Mouse (Mus musculus) layer of hippocampus, postnatal 14 days (tissue): ENCODE measurements around the gene Chl1. TPM values are rescaled to one million over a fixed set of nuclear protein-coding genes. Genes with fewer than 3 reads are reported as not detected.

Experiments
- DNase-seq, 2 experiments: peaks; one replicate each; pipeline ENCODE4 v3.0.0; 2021 to 2022; ENCODE audit warnings: low spot score in 2 of 2, mixed read lengths in 1 of 2
- long read RNA-seq, 2 experiments: library from polyadenylated mRNA; stranded (forward); transcript quantifications; one replicate each; pipeline ENCODE4 v2.0.0; 2021
- total RNA-seq, 2 experiments: library from RNA; stranded (reverse); gene quantifications; 2 replicates each; pipeline ENCODE4 v1.2.3; 2021

Gene Chl1
- total RNA-seq: 100 to 1,000 TPM; 172 to 190 TPM
- long read RNA-seq, experiment 1, full-length matches to known transcripts: 4 of 24 reads
- long read RNA-seq, experiment 1, partial matches to known transcripts: 4 of 24 reads
- long read RNA-seq, experiment 1, other reads (novel, unspliced or antisense): 16 of 24 reads
- long read RNA-seq, experiment 2, full-length matches to known transcripts: 9 of 32 reads
- long read RNA-seq, experiment 2, partial matches to known transcripts: 3 of 32 reads
- long read RNA-seq, experiment 2, other reads (novel, unspliced or antisense): 20 of 32 reads

DNA sequence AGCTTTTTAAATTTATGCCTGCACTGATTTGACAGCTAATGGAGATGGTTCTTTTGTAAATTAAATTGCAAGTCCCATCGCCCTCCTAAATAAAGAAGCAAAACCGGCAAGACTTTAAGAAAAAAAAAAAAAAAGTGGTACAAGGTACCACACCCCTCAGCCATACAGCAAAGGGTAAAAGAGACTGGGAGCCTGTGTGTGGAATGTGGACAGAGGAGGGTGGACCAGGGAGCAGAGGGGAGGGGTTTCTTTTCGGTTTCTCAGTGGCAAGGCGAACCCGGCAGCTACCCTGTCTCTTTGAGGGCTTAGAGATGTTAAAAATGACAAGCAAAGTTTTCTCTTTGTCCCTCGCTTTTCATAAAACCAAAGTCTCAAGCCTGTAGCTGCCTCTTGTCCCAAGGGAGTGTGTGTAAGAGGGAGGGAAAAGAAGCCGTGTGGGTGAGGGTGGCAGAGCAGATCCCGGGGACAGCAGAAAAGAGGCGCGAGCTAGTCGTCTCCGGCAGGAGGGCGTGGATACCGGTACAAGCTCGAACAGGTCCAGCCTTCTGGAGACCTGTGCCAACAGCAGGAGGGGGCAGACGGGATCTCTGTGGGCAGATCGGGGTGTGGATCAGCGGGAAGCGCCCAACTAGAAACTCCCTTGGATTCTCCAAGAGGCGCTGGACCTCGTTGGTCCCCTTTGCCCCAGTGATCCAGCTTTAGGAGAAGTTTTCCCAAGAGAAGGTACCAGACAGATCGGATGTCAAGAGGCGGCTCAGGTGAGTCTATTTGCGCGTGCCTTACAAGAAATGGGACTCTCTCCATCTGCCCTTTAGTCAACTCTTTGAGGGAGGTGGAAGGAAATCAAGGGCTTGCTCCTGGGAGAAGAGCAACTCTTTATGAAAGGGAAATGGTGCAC lies at the start of gene Chl1:
Gene Chl1, plus strand, starts transcription at position 195 of the 898 bp plus-strand sequence.
- peak; percentile 35 to 38 for DNase-seq

DNA sequence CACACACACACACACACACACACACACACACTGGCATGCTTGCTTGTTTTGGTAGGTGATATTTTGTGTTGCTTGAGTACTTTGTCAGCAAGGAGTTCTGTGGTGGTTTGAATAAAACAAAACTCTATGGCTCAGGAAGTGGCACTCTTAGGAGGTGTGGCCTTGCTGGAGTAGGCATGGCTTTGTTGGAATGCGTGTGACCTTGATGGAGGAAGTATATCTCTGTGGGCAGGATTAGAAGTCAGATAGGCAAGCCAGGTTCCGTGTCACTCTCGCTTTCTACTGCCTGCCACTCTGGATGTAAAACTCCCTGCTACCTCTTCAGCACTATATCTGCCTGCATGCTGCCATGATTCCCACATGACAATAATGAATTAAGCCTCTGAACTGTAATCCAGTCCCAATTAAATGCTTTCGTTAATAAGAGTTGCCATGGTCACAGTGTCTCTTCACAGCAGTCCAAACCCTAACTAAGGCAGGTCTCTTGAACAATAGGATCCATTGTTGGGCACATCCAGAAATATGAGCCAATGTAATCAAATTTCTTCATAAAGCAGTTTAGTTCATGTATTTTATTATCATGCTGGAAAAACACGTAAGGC lies 44.8 kb upstream of the Chl1 start:
- DNase-seq: no peak

DNA sequence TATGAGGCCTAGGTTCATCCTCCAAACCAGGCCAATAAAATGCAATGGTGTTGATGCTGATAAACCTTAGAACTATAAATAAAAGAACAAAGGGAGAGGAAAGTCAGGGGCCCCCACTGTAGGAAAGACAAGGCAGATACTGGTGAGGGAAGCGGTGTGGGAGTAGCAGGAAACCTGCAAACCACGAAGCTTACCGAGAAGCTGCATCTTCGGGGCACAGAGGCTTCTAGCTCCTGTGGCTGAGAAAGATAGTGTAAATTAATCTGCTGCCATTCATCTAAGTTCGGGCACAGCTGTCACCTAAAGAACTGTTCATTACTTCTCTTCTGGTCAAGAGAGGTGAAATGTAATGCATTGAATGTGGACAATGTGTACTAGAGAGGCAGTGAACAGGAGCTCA lies 37.1 kb upstream of the Chl1 start:
- no peak for DNase-seq

DNA sequence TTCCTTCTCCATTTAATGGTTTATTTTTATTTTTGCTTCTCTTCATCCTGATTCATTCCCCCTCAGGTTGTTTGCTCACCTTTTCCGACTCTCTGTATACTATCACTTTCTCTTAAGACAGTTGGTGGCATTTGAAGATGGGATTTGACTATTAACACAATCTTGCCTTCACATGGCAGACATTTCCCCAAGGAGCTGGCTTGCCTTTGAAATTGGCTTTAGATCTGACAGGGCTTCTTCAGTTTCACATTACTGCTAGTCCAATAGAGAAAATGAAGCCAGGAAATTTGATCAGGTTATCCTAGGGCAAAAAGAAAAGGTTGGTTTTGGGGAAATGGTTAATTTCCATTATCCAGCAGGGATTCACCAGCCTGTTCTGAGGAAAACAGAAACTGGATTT lies 23.2 kb upstream of the Chl1 start:
- DNase-seq: no peak

DNA sequence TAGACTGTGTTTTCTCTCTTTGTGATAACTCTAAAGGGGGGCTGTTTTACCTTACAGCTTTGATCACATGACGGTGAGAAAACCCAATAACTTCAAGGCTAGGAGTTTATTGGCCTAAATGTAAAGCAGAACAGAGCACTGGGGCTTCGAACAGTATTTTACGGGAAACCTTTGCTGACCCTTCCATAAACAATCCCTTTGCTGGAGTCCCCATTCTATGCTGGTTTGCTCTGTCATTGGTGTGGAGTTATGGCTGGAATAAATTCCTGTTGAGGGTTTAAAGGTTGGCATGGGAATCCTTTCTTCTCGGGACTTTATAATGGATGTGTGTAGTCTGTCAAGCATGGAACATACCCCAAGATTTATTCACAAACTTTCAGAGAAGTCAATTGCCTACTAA lies 12.0 kb upstream of the Chl1 start:
- no peak for DNase-seq

DNA sequence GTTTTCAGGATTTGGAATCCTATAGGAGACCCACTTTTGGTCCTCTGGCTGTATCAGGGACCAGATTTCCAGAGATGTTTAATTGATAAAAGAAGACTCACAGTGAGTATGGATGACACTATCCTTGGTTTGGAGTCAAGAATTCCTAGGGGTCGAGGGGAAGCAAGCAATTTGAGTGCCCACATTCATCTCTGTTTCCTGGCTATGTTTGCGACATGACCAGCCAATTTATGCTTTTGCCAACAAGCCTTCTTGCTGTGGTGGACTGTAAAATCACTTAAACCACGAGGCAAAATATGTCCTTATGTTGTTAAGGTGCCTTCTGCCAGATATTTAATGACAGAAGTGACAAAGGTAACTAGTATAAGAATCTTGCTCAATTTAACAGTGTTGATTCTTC lies 6.3 kb upstream of the Chl1 start:
- DNase-seq: no peak

DNA sequence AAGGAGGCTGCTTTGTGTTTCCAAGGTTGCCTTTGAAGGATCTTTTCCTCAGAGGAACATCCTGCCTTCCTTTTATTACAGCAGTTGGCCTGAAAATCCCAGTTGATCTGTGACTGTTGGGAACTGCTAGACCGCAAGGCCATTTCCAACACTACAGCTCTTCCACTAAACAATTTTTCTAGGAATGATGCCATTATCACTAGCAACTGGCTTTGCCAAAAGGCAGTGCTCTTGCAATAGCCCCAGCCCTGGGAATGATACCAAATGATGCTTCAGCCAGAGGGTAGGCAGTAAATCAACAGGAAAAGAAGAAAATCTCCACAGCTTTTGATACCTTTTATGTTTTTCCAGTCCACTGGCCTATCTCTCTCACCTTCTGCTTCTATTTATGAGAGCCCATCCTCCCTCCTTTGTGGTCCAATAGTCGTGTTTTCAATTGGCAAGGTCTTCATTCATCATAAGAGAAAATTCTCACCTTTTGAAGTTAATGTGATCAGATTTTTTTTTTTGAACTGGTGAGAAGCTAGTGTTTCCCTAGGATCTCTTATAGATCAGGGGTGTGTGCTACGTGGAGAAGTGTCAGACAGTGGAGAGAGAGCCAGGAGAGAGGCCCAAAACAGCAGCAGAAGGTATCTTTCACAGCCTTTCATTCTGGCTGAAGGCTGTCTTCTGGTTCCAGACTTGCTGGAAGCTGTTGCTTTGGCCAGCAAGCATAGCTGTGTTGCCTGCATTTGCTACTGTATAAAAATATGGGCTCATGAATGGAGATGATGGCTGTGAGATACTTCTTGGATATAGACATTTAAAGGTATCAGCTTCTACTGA lies 2.4 kb upstream of the Chl1 start:
- DNase-seq: peak; percentile 19 to 60

DNA sequence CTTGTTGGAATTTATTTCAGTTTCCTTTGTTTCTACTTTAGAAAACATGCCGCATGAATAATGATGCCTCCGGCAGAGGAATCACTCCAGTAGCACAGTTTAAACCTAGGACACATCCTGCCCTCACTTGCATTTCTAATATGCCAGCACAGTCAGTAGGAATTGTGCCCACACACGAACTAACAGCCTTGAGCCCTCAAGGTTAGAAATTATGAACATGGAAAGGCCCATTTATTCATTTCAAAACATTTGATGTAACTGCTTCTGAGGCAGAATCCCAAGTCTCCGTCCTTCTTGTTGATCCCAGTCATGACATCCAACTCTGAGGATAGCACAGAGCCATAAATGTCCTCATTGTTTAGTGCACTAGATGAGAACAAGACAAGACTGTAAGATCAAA lies 790 bp upstream of the Chl1 start:
- DNase-seq: no peak

DNA sequence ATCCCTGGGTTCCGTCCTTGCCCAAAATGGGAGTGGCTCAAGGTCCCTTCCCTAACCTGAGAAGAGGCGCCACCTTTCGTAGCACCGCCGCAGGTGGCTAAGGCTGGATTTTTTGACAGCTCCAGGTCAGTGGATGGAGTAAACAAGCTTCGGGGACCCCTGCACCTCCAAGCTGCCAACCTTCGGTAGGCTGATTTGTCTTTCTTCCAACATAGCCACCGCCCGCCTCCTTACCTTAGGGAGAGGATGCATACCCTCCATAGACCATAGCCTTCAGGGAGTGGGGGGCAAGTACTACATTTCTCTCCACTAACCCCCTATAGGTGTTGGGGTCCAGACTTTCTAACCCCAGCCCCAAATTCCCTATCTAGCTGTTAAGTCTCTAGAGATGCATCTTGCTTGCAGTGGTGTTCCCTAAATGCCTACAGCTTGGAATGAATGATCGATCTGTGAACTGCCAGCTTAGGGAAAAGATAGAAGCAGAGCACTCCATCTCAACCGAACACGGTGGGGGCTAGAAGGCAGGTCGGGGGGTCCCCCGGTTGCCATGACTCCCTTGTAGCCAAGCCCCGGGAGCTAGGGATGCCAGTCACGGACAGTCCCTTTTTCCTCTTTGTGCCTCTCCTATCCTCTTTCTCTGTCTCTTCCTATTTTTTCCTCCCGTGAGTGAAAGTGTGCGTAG lies 1.0 kb downstream of the Chl1 start:
- DNase-seq: no peak

DNA sequence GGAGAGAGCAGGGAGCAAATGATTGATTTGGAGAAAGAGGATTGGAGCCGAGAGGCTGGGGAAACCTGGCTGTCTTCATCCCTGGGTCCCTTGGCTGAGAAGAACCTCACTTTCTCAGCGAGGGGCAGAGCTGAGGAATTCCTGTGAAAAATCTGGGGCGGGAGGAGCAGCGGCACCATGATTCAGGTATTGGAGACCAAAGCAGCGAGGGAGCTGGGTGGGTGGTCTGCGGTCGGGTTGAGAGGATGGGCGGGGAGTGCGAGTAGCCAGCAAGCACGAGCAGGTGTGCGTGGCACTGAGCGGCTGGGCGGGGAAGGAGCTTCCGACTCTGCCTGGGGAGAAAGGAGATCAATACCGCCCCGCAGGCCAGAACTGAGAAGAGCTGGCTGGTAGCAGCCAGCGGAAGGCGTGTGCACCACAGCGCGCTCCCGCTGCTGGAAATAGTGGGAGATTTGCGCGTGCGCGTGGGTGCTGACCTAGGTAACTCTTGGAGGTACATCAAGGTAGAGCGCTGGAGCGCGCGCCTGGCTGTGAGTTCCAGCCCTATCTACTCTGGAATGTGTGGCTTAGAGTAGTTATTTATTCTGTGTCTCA lies 1.7 kb downstream of the Chl1 start:
- peak; percentile 72 to 78 for DNase-seq

DNA sequence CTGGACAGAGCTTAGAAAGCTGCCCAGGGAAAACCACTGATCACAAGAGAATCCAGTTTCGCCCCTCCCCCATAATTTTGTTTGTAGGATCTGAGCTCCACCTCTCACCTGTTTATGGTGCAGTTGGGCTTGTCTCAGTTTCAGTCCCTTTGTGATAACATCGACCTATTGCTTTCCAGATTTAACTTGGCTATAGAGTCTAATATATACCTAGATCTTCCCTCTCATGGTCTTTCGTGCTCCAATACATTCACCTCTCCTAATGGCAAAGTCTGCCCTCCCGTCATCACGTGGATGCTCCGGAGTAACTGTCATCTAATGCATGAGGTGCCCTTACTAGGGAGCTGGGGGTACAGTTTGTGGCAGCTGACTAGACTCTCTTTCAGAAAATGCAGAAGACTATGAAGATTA lies 2.5 kb downstream of the Chl1 start:
- DNase-seq: peak in 1 of 2 experiments; percentile 27

DNA sequence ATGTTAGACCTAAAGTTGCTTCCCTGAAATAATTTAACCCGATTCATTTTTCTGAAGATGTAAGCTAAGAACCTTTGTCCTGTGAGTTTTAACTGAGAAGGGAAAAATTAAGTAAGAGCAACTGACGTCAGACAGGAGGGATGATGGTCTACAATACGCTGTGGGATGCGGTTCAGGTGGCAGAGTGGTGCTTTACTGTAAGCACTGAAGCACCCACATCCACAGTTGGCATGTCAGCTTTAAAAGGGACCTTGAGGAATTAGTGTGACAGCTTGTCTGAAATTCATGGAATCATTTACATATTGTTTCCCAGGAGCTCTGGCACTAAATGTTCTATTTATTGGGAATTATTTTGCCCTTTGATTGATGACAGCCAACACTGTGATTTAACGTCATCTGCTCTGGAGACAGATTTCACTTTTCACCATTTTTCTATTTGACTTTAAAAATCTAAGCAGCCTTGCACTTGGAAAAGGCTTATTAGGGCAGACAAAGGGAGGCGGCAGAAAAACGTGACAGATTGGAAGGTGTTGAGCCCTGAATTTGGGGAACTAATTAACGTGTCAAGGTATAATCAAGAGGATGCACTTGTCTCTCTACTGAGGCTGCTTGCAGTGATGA lies 3.3 kb downstream of the Chl1 start:
- DNase-seq: peak; percentile 25 to 82

DNA sequence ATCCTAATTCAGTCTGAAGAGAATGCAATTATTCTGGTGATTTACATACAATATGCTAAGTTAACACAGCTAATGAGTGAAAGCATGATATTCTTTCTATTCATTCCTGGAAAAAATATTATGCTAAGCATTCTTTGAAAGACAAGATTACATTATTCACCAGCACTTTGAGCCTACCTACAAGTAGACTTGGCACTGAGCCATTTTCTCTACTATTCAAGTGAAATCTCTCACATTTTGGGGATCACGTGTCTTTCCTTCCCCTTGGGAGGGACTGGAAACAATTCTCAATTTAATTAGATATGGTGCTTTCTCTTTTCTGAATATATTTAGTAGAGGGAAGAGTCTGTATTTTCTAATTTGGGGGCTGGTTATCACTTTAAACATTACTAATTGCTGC lies 4.0 kb downstream of the Chl1 start:
- DNase-seq: no peak

DNA sequence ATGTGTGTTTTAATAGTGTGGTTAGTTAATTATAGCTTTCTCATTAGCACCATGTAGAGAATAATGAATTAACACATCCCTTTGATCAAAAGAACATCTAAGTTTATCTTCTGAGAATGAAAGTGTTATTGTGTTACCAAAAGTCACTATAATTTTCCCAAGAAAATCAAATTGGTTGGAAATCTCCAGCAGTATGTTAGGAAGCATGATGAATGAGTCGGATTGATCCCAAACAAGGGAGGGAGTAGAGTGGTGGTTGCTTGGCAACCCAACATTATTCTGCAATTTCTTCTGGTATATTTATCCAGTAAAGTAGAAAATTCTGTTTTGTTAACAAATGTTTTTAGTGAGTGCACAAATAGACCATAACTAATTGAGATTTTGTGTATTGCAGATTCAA lies 4.4 kb downstream of the Chl1 start:
- no peak for DNase-seq

DNA sequence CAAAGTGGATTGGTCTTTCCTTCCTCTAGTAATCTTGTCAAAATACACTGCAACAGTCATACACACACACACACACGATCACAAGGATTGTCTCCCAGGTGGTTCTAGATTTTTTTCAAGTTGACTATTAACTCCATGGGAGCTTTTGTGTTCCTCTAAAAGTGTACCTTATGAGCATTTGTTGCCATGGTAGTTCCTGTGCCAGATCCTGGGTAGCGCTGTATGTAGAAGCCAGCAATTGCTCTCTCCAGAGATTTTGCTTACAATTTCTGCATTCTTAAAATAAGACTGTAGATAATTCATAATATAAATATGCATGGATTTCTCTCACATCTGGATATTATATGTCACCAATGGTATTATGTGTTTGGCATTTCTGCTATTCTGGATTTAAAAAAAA lies 9.2 kb downstream of the Chl1 start:
- DNase-seq: no peak

DNA sequence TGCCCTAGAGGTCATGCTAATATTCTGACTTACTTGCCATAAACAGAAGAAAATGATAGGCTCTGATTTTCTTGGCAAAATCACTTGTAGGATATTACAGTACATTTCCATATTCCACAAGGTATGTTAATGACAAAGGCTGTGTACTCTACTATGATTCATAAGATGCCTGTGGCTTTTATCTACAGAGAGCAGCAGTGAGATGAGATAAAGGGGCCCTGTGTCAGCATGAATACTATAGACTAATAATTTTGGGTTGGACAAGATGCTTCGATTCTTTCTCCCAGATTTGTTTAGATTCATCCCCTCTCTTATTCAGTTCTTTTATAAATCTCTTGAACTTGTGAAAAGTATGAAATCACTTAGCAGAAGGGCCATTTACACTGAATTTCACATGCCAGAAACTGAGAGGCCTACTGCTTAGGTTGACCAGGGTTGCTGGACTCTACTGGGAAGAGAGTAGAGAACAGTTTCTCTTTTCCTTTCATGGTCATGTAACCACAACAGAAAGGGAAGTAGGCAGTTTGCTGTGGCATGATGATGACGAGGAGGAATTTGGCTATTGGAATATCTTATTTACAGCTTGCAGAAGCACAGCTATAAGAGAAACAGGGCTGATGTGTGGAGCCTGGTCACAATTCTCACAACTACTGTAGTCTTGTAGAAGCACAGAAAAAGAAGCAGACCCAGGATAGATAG lies 15.1 kb downstream of the Chl1 start:
- no peak for DNase-seq

DNA sequence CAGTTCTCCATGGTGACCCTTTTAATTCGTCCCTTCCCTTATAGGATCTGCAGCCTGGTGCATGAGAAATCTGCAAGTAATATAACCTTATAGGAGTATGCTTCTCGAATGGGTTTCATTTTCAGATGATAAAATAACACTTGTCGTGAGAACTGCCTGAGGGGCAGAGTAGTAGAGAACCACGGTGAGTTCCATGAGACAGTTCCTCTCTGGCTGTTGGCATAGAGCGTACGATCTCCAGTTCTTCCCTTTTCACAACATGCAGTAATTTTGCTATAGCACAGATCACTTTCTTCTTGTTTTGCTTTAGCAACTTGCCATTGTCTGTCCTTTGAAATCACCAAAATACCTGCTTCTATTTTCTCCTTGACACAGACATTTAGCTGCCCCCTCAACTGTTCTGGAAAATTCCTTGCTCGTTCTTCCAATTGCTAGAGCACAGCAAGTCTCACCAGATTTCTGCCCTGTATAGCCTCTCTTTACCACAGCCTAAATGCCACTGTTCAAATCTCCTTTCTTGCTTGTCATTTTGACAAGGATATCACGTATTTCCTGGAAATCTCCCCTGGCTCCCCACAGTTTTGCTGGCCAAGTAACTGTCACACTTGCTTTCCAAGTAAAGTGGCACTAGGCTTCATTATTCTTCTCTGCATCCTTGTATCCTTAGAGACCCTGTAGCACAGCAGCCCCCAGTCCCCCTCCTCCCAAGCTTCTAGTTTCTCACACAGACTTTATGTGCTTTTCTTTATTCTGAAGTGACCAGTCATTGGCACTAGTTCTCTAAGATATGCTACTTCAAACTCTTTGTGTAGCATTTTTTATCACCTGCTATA lies 16.8 kb downstream of the Chl1 start:
- no peak for DNase-seq

DNA sequence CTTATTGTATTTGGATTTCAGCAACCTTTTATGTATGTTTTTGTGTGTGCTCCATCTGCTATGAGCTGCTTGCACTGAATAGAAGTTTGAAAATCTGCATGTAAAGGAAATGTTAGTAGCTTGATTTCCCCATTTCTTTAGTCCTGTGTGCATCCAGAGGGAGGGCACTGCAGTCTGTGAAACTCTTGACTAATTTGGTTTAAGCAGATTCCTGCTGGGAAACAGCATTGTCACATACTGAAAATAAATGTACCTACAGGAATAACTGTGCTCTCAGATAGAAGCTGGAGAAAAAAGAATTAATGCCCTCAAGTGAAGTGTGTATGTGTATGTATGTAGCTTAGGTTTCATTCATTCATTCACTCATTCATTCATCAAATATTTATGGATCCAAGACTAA lies 22.7 kb downstream of the Chl1 start:
- no peak for DNase-seq
